Mouse (Mus musculus) forebrain, postnatal 0 days (tissue): ENCODE data around the gene Psenen. TPM values are rescaled to one million over a fixed set of nuclear protein-coding genes. Genes with fewer than 3 reads are reported as not detected.
A peak's percentile ranks its signal among the peaks of the same experiment; 100 is the strongest.

ENCODE experiments used
- ATAC-seq: fragments of 200-750 bp; cut with Nextera tagmentation; 2 replicates; pipeline ENCODE4 v1.8.0; 2017; ENCODE audit warnings: mild to moderate bottlenecking, moderate library complexity
- DNase-seq: peaks from one replicate; pipeline ENCODE4 v3.0.0-alpha.2; 2015
- H3K27ac ChIP-seq: fragments of 300-500 bp; sonication (generic); 2 replicates; pipeline ENCODE4 v1.5.1; 2014; ENCODE audit warnings: low read depth, mild to moderate bottlenecking, antibody characterized with exemption, low read length, moderate library complexity, mixed read lengths
- H3K27me3 ChIP-seq: fragments of 300-500 bp; sonication (generic); 2 replicates; pipeline ENCODE4 v1.6.1; 2014; ENCODE audit warnings: mild to moderate bottlenecking, low read length, mixed read lengths; ENCODE audit not compliant: insufficient read depth
- H3K36me3 ChIP-seq: fragments of 300-500 bp; sonication (generic); 2 replicates; pipeline ENCODE4 v1.6.1; 2014; ENCODE audit warnings: mild to moderate bottlenecking, moderate library complexity; ENCODE audit not compliant: insufficient read depth
- H3K4me1 ChIP-seq: fragments of 300-500 bp; sonication (generic); 2 replicates; pipeline ENCODE4 v1.6.1; 2014; ENCODE audit warnings: antibody characterized with exemption; ENCODE audit not compliant: insufficient read depth
- H3K4me2 ChIP-seq: fragments of 300-500 bp; sonication (generic); 2 replicates; pipeline ENCODE4 v1.6.1; 2014; ENCODE audit warnings: low read depth, mild to moderate bottlenecking, moderate library complexity
- H3K4me3 ChIP-seq: fragments of 300-500 bp; sonication (generic); 2 replicates; pipeline ENCODE4 v1.5.1; 2014; ENCODE audit warnings: low read depth, low read length, mixed read lengths
- H3K9ac ChIP-seq: fragments of 300-500 bp; sonication (generic); 2 replicates; pipeline ENCODE4 v1.6.1; 2014; ENCODE audit warnings: mild to moderate bottlenecking
- H3K9me3 ChIP-seq: fragments of 300-500 bp; sonication (generic); 2 replicates; pipeline ENCODE4 v1.6.1; 2016; ENCODE audit warnings: low read length
- CTCF ChIP-seq: sonication (generic); IDR thresholded peaks from 2 replicates; pipeline ENCODE4 v1.5.1; 2016; ENCODE audit warnings: antibody characterized with exemption, control low read depth, low read depth
- WGBS: fragments of 180-500 bp; shearing (Covaris S2); extraction: QIAGEN DNeasy Blood & Tissue Kit; methylation state at CpG from one replicate; pipeline ENCODE4 v1.1.7; 2014; 5-methylcytosine and 5-hydroxymethylcytosine counted together
- polyA plus RNA-seq: library from polyadenylated mRNA; unstranded; fragments of >200 nt; fragmentation: Nextera tagmentation; extraction: Ambion mirVana; gene quantifications from 2 replicates; pipeline ENCODE4 v1.2.1, GENCODE M21; 2015
- total RNA-seq: library from RNA; depleted of rRNA; stranded (reverse); fragments of >200 nt; gene quantifications from 2 replicates; pipeline ENCODE4 v1.2.3, GENCODE M21; 2014

Psenen gene
- total and polyA plus RNA-seq, 2 experiments from 2014 or later, result 70.9 to 141 TPM

GRCm38 (mm10) chr7:30562526-30563116 is 806 bp downstream of the Psenen start:
- Histone ChIP-seq H3K9ac (peak overlapping the region; percentile 43), H3K4me3 (peak overlapping the region; percentile 83), H3K9me3 (no peaks in the 10 kb centered on the region), H3K4me2 (peak overlapping the region; percentile 83), H3K4me1 (peaks cover 11% of the 10 kb centered on the region), H3K36me3 (peaks cover 19% of the 10 kb centered on the region), H3K27me3 (no peaks in the 10 kb centered on the region), H3K27ac (peak overlapping the region; percentile 91; the same call in 1 of the 2 replicates)
- TF ChIP-seq CTCF, result no peak
- WGBS, result 2% methylated on average over 27 of the region's 27 CpGs
- DNase-seq (no peak), ATAC-seq (no peak)

- Histone ChIP-seq H3K4me1 (peaks cover 11% of the 10 kb centered on the region), H3K9ac (no peak overlapping the region), H3K9me3 (no peaks in the 10 kb centered on the region), H3K36me3 (peaks cover 22% of the 10 kb centered on the region), H3K4me2 (no peak overlapping the region; the same call in 1 of the 2 replicates), H3K4me3 (no peak overlapping the region), H3K27ac (no peak overlapping the region), H3K27me3 (no peaks in the 10 kb centered on the region)
- ATAC-seq, result no peak
- 73% methylated on average over 2 of the region's 2 CpGs for WGBS
- no peak for TF ChIP-seq CTCF
- no peak for DNase-seq
These were observed 3.1 kb downstream of the Psenen start for GRCm38 (mm10) chr7:30560296-30560695.

- DNase-seq, result peak; percentile 99
- peak within 1 kb of the TSS; percentile 29; the same call in 1 of the 2 replicates for H3K27ac ChIP-seq
- WGBS, result 0% methylated on average over 20 of the region's 20 CpGs
- peak within 1 kb of the TSS; percentile 62 for H3K4me3 ChIP-seq
- peak within 1 kb of the TSS; percentile 64 for H3K9ac ChIP-seq
- no peaks in the 10 kb centered on the region for H3K27me3 ChIP-seq
- no peaks in the 10 kb centered on the region for H3K9me3 ChIP-seq
- peaks cover 27% of the 10 kb centered on the region for H3K36me3 ChIP-seq
- peak within 1 kb of the TSS; percentile 85 for H3K4me2 ChIP-seq
- H3K4me1 ChIP-seq, result peaks cover 11% of the 10 kb centered on the region
- peak; percentile 92 for ATAC-seq
- TF ChIP-seq CTCF, result no peak
These were observed 3.9 kb downstream of the Psenen start, which contains the start of gene Lin37 for GRCm38 (mm10) chr7:30559443-30559954. Gene Lin37, minus strand, starts transcription at chr7:30559838.

GRCm38 (mm10) chr7:30558656-30559442 is 4.6 kb downstream of the Psenen start:
- Histone ChIP-seq H3K9ac (peak overlapping the region; percentile 64), H3K4me1 (peaks cover 11% of the 10 kb centered on the region), H3K4me3 (peak overlapping the region; percentile 62), H3K9me3 (no peaks in the 10 kb centered on the region), H3K4me2 (peak overlapping the region; percentile 85), H3K27ac (peak overlapping the region; percentile 29; the same call in 1 of the 2 replicates), H3K27me3 (no peaks in the 10 kb centered on the region), H3K36me3 (peaks cover 27% of the 10 kb centered on the region)
- DNase-seq (no peak), ATAC-seq (no peak)
- 16% methylated on average over 12 of the region's 12 CpGs for WGBS
- TF ChIP-seq CTCF, result no peak

- DNase-seq (no peak), ATAC-seq (no peak)
- no peaks in the 10 kb centered on the region for H3K9me3 ChIP-seq
- H3K9ac ChIP-seq, result 0 out of 2 replicates have a peak overlapping the region, but pooled peaks have one; percentile 64
- peaks cover 27% of the 10 kb centered on the region for H3K36me3 ChIP-seq
- H3K27me3 ChIP-seq, result no peaks in the 10 kb centered on the region
- WGBS, result 86% methylated on average over 13 of the region's 13 CpGs
- no peak overlapping the region for H3K27ac ChIP-seq
- H3K4me2 ChIP-seq, result no peak overlapping the region
- H3K4me3 ChIP-seq, result no peak overlapping the region
- TF ChIP-seq CTCF, result no peak
- peaks cover 16% of the 10 kb centered on the region for H3K4me1 ChIP-seq
These were observed 5.4 kb downstream of the Psenen start for GRCm38 (mm10) chr7:30557901-30558514.

GRCm38 (mm10) chr7:30556894-30557536 is 6.4 kb downstream of the Psenen start:
- 94% methylated on average over 18 of the region's 18 CpGs for WGBS
- no peaks in the 10 kb centered on the region for H3K9me3 ChIP-seq
- no peak for ATAC-seq
- no peak overlapping the region for H3K4me2 ChIP-seq
- peaks cover 21% of the 10 kb centered on the region for H3K4me1 ChIP-seq
- no peak overlapping the region for H3K4me3 ChIP-seq
- no peak overlapping the region for H3K9ac ChIP-seq
- no peaks in the 10 kb centered on the region for H3K27me3 ChIP-seq
- no peak for DNase-seq
- H3K36me3 ChIP-seq, result peaks cover 27% of the 10 kb centered on the region
- TF ChIP-seq CTCF, result 0 out of 2 replicates have a peak, but pooled peaks have one; percentile 16
- no peak overlapping the region for H3K27ac ChIP-seq
